Mouse (Mus musculus) ES-Bruce4 (cell line): ENCODE measurements around the gene Sox12.

Experiments used
- CTCF ChIP-seq: IDR thresholded peaks from one replicate; pipeline ENCODE4 v1.8.1; 2011; ENCODE audit warnings: low read depth, low read length
- POLR2A ChIP-seq: IDR thresholded peaks from one replicate; pipeline ENCODE4 v1.8.1; 2011; ENCODE audit warnings: low read length; ENCODE audit not compliant: insufficient read depth

DNA sequence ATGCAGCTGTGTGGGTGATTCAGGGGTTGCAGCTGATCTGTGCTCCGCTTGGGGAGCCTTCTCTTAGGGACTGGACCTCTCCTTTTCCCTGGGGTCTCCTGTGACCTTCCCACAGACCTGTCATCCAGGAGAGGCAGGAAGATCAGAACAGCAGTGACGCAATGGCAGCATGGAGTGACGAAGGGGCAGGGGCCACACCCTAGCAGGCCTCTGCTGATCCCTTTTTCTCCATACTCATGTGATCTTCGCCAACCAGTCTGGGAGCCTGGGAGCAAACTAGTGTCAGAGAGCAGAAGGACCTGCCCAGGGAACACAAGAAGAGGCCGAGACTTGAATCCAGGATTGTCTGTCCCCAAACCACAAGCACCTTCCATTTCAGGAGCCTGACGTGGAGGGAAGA lies 48.7 kb downstream of the Sox12 start:
- TF ChIP-seq CTCF, result no peak
- no peak for TF ChIP-seq POLR2A
